Mouse (Mus musculus): ENCODE results near the gene Sft2d1. TPM values are rescaled to one million over a fixed set of nuclear protein-coding genes. Genes with fewer than 3 reads are reported as not detected.
A peak's percentile ranks its signal among the peaks of the same experiment; 100 is the strongest.

The Sft2d1 gene
- polyA plus RNA-seq, 1 experiment = 56.2 TPM

DNA sequence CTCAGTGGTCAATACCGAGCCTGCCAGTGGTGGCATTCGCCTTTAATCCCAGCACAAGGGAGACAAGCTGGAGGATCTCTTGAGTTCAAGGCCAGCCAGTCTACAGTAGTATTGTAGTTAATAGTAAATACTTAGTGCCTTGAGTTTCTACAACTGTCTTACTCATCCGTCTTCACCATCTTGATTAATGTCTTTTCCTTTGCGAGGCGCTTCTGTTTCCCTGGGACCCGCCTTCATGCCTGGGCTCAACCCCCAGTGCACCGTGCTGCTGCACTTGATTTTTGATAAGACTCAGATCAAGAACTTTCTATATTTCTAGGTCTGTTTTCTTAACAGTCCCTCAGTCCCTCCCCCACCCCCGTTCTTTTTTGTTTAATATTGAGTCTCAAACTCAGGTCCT is 25.8 kb upstream of the Sft2d1 start:
- Histone ChIP-seq H3K36me3 (ENCODE audit: control insufficient read depth, insufficient read depth) (no peaks in the 10 kb centered on the region), H3K4me2 (ENCODE audit: low read depth) (peak overlapping the region; percentile 75), H3ac (ENCODE audit: control insufficient read depth, insufficient read length) (peak overlapping the region; percentile 93), H3K4me3 (peak overlapping the region; percentile 85), H3K27me3 (ENCODE audit: control insufficient read depth, insufficient read depth, insufficient read length) (no peaks in the 10 kb centered on the region), H3K79me2 (ENCODE audit: control insufficient read depth, insufficient read depth) (peaks cover 8% of the 10 kb centered on the region)
- TF ChIP-seq SRF (IDR thresholded peaks at IDR 0.05; ENCODE audit: control insufficient read depth, insufficient read length, low read depth) (no peak), MYOD1 (IDR thresholded peaks at IDR 0.05; ENCODE audit: control insufficient read depth in 1 of 3, insufficient read length in 2 of 3, low read depth in 2 of 3) (no peak), TCF12 (IDR thresholded peaks at IDR 0.05; ENCODE audit: insufficient read depth, poor library complexity, severe bottlenecking) (no peak), POLR2A (IDR thresholded peaks at IDR 0.05; ENCODE audit: insufficient read length, low read depth) (no peak), CEBPB (IDR thresholded peaks at IDR 0.05; ENCODE audit: insufficient read depth, poor library complexity, severe bottlenecking) (no peak)

- no peak for TF ChIP-seq REST (IDR thresholded peaks at IDR 0.05; ENCODE audit: insufficient read depth, insufficient read length)
- H3K4me2 ChIP-seq (ENCODE audit: low read depth) = no peak overlapping the region
- H3K27me3 ChIP-seq (ENCODE audit: control insufficient read depth, insufficient read depth, insufficient read length) = no peaks in the 10 kb centered on the region
- H3K36me3 ChIP-seq (ENCODE audit: control insufficient read depth, insufficient read depth) = no peaks in the 10 kb centered on the region
- no peak overlapping the region for H3K4me3 ChIP-seq
- H3ac ChIP-seq (ENCODE audit: control insufficient read depth, insufficient read length) = no peak overlapping the region
- peaks cover 8% of the 10 kb centered on the region for H3K79me2 ChIP-seq (ENCODE audit: control insufficient read depth, insufficient read depth)
Observed at GRCm38 (mm10) chr17:8286987-8287386, 23.9 kb upstream of the Sft2d1 start.

GRCm38 (mm10) chr17:8289993-8290679 is 20.8 kb upstream of the Sft2d1 start:
- no peak overlapping the region for H3K4me3 ChIP-seq

GRCm38 (mm10) chr17:8290736-8291135 is 20.2 kb upstream of the Sft2d1 start:
- Histone ChIP-seq H3K4me2 (ENCODE audit: low read depth) (no peak overlapping the region), H3K36me3 (ENCODE audit: control insufficient read depth, insufficient read depth) (no peaks in the 10 kb centered on the region), H3ac (ENCODE audit: control insufficient read depth, insufficient read length) (no peak overlapping the region), H3K79me2 (ENCODE audit: control insufficient read depth, insufficient read depth) (no peaks in the 10 kb centered on the region), H3K4me3 (no peak overlapping the region), H3K27me3 (ENCODE audit: control insufficient read depth, insufficient read depth, insufficient read length) (no peaks in the 10 kb centered on the region)
- TF ChIP-seq SRF (IDR thresholded peaks at IDR 0.05; ENCODE audit: control insufficient read depth, insufficient read length, low read depth) (no peak), TCF12 (IDR thresholded peaks at IDR 0.05; ENCODE audit: insufficient read depth, poor library complexity, severe bottlenecking) (no peak), E2F4 (IDR thresholded peaks at IDR 0.05; ENCODE audit: insufficient read depth) (no peak), POLR2A (IDR thresholded peaks at IDR 0.05; ENCODE audit: insufficient read length, low read depth) (no peak), CEBPB (IDR thresholded peaks at IDR 0.05; ENCODE audit: insufficient read depth, poor library complexity, severe bottlenecking) (no peak), MYOG (IDR thresholded peaks at IDR 0.05; ENCODE audit: control insufficient read depth in 1 of 3, insufficient read depth in 1 of 3, insufficient read length in 2 of 3, low read depth in 2 of 3) (no peak), USF1 (IDR thresholded peaks at IDR 0.05; ENCODE audit: low read depth) (no peak), MYOD1 (IDR thresholded peaks at IDR 0.05; ENCODE audit: control insufficient read depth in 1 of 3, insufficient read length in 2 of 3, low read depth in 2 of 3) (no peak), MAX (IDR thresholded peaks at IDR 0.05; ENCODE audit: low read depth) (no peak), TCF3 (IDR thresholded peaks at IDR 0.05; ENCODE audit: insufficient read length, low read depth) (no peak), REST (IDR thresholded peaks at IDR 0.05; ENCODE audit: insufficient read depth, insufficient read length) (no peak), POLR2AphosphoS2 (IDR thresholded peaks at IDR 0.05; ENCODE audit: insufficient read length, low read depth) (no peak)

More at GRCm38 (mm10) chr17:8289993-8290679, 20.8 kb upstream of the Sft2d1 start:
- Histone ChIP-seq H3K79me2 (ENCODE audit: control insufficient read depth, insufficient read depth) (no peaks in the 10 kb centered on the region), H3K4me2 (ENCODE audit: low read depth) (no peak overlapping the region), H3K27me3 (ENCODE audit: control insufficient read depth, insufficient read depth, insufficient read length) (no peaks in the 10 kb centered on the region), H3ac (ENCODE audit: control insufficient read depth, insufficient read length) (no peak overlapping the region), H3K36me3 (ENCODE audit: control insufficient read depth, insufficient read depth) (no peaks in the 10 kb centered on the region)
- no peak for TF ChIP-seq POLR2A (IDR thresholded peaks at IDR 0.05; ENCODE audit: insufficient read length, low read depth)
- no peak for TF ChIP-seq CEBPB (IDR thresholded peaks at IDR 0.05; ENCODE audit: insufficient read depth, poor library complexity, severe bottlenecking)
- no peak for TF ChIP-seq E2F4 (IDR thresholded peaks at IDR 0.05; ENCODE audit: insufficient read depth)
- no peak for TF ChIP-seq USF1 (IDR thresholded peaks at IDR 0.05; ENCODE audit: low read depth)

- no peak overlapping the region for H3ac ChIP-seq (ENCODE audit: control insufficient read depth, insufficient read length)
- no peak for TF ChIP-seq TCF12 (IDR thresholded peaks at IDR 0.05; ENCODE audit: insufficient read depth, poor library complexity, severe bottlenecking)
- no peak for TF ChIP-seq CEBPB (IDR thresholded peaks at IDR 0.05; ENCODE audit: insufficient read depth, poor library complexity, severe bottlenecking)
- no peak for TF ChIP-seq POLR2A (IDR thresholded peaks at IDR 0.05; ENCODE audit: insufficient read length, low read depth)
- TF ChIP-seq MYOD1 (IDR thresholded peaks at IDR 0.05; ENCODE audit: control insufficient read depth in 1 of 3, insufficient read length in 2 of 3, low read depth in 2 of 3) = no peak
- TF ChIP-seq MYOG (IDR thresholded peaks at IDR 0.05; ENCODE audit: control insufficient read depth in 1 of 3, insufficient read depth in 1 of 3, insufficient read length in 2 of 3, low read depth in 2 of 3) = no peak
- no peak for TF ChIP-seq REST (IDR thresholded peaks at IDR 0.05; ENCODE audit: insufficient read depth, insufficient read length)
- no peak for TF ChIP-seq E2F4 (IDR thresholded peaks at IDR 0.05; ENCODE audit: insufficient read depth)
- TF ChIP-seq USF1 (IDR thresholded peaks at IDR 0.05; ENCODE audit: low read depth) = no peak
- no peak for TF ChIP-seq MAX (IDR thresholded peaks at IDR 0.05; ENCODE audit: low read depth)
- H3K36me3 ChIP-seq (ENCODE audit: control insufficient read depth, insufficient read depth) = no peaks in the 10 kb centered on the region
- no peak overlapping the region for H3K4me3 ChIP-seq
- H3K79me2 ChIP-seq (ENCODE audit: control insufficient read depth, insufficient read depth) = no peaks in the 10 kb centered on the region
- H3K27me3 ChIP-seq (ENCODE audit: control insufficient read depth, insufficient read depth, insufficient read length) = no peaks in the 10 kb centered on the region
- H3K4me2 ChIP-seq (ENCODE audit: low read depth) = no peak overlapping the region
Observed at GRCm38 (mm10) chr17:8295825-8296224, 15.1 kb upstream of the Sft2d1 start.

Data from myocyte (in vitro differentiated cells).